Mouse (Mus musculus) liver, postnatal 0 days (tissue): ENCODE data around the gene Zfand3.

Experiments
- CTCF ChIP-seq: sonication (generic); IDR thresholded peaks from 2 replicates; pipeline ENCODE4 v1.5.1; 2016; ENCODE audit warnings: antibody characterized with exemption, low read depth
- EP300 ChIP-seq: IDR thresholded peaks from 2 replicates; pipeline ENCODE4 v1.6.1; 2016; ENCODE audit warnings: antibody characterized with exemption, low read depth, mild to moderate bottlenecking

DNA sequence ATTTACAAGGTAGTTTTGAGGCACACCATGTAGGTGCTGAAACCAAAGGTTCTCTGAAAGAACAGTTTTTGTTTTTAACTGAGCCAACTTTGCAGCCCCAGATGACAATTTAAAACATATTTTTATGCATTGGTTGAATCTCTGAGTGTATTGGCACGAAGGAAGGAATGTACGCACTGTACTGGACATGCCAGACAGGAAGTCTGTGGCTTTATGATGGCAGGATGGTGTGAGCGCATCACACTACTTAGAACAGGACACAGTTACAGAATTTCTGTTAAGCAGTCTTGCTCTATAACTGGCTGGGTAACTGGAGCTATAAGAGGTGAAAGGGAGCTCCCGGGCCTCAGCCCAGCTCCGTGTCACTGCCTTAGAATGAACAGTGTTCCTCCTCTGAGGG lies 92.6 kb downstream of the Zfand3 start:
- TF ChIP-seq CTCF (no peak), EP300 (no peak)
